Mouse (Mus musculus) thymus, postnatal 14 days (tissue): ENCODE measurements around the gene Muc3.

Experiments
- DNase-seq: peaks from one replicate; pipeline ENCODE4 v3.0.0; 2021

Muc3 gene

GRCm38 (mm10) chr5:137087410-137087809, 61.7 kb downstream of the Muc3 start:
- DNase-seq, result no peak

DNA sequence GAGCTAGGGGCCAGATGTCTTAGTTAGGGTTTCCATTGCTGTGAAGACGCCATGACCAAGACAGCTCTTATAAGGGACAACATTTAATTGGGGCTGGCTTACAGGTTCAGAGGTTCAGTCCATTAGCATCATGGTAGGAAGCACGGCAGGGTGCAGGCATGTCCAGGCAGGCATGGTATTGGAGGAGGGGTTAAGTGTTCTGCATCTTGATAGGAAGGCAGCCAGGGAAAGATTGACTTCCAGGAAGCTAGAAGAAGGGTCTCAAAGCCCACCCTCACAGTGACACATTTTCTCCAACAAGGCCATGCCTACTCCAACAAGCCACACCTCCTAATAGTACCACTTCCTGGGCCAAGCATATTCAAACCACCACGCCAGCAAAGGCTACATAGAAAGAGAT, 63.4 kb downstream of the Muc3 start:
- no peak for DNase-seq

DNA sequence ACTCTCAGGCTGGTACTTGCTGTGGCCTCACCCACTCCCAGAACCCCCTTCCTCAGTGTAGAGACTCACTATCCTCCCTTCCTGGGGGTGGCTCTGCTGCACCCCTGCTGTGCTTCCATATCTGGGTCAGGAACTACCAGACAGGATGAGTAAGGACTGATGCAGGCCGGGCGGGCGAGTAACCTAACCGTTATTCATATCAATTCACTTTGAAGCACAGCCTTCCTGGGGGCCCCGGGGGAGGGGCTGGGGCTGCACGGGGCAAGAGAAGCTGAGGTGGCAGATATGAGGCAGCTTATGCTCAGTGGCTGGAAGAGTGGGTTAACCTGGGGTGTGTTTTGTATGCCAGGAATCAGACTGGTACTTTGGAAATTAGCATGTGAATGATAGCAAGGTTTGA, 64.1 kb downstream of the Muc3 start:
- DNase-seq, result no peak
